Mouse (Mus musculus) liver, adult 10 weeks (tissue): ENCODE data around the gene Lpo. TPM values are rescaled to one million over a fixed set of nuclear protein-coding genes. Genes with fewer than 3 reads are reported as not detected.

Experiments
- polyA plus RNA-seq: library from polyadenylated mRNA; stranded (reverse); fragments of 350-450 nt; fragmentation: Illumina TruSeq; extraction: RNeasy Lipid Tissue Mini Kit (QIAGEN cat#74804); gene quantifications from one replicate; pipeline ENCODE4 v1.2.3, GENCODE M21; 2014; ENCODE audit warnings: low read depth, low replicate concordance

Lpo gene
- not detected for polyA plus RNA-seq

DNA sequence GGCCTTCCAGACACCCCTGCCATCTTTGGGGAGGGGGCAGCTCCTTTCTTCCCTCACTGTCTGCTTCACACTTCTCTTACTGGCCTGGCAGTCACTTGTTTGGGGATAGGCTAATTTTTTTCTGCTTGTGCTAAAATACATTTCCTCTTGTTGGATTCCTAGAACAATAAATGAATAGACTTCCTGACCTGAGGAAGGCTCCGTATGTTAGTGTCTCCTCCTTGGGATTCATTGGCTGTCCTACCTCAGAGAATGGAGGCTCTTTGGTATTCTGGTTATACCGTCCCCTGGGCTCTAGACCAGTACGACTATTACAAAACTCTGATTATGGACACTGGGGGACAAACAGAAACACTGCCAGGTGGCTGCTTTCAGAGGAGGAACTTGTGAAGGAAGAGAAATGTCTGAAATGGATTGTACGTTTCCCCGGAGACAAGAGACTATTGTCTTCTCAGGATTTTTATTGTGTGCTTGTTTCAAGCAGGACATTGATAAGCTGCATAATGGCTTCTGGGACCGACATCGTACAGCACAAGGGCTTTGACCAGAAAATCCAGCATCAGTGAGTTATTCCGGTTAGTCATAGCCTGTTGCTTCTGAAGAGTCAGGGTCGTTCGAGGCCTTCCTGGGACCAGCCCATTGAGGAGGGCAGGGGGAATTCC, at the start of gene Lpo:
Gene Lpo (minus strand): TSS at position 51 of the 662 bp plus-strand sequence.

DNA sequence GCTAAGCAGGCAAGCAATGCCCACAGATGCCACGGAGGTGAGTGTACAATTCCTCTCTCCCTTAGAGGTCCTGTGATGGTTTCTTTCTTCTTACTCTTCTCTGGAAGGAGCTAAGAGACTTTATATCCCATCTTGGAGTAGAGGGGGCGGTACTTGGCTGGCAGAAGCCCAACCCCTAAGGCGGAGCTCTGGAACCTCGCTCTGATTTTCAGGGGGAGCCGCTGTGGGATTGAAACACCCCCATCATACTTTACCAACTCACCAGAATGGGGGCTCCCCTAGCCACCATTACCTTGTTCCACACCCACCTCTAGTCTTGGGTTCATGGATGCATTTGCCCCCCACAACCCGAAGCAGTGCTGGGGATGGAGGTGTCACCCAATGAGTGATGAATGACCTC, 47.3 kb upstream of the Lpo start, which contains the start of gene Epx:
Gene Epx (minus strand): TSS at position 101 of the 400 bp plus-strand sequence.

DNA sequence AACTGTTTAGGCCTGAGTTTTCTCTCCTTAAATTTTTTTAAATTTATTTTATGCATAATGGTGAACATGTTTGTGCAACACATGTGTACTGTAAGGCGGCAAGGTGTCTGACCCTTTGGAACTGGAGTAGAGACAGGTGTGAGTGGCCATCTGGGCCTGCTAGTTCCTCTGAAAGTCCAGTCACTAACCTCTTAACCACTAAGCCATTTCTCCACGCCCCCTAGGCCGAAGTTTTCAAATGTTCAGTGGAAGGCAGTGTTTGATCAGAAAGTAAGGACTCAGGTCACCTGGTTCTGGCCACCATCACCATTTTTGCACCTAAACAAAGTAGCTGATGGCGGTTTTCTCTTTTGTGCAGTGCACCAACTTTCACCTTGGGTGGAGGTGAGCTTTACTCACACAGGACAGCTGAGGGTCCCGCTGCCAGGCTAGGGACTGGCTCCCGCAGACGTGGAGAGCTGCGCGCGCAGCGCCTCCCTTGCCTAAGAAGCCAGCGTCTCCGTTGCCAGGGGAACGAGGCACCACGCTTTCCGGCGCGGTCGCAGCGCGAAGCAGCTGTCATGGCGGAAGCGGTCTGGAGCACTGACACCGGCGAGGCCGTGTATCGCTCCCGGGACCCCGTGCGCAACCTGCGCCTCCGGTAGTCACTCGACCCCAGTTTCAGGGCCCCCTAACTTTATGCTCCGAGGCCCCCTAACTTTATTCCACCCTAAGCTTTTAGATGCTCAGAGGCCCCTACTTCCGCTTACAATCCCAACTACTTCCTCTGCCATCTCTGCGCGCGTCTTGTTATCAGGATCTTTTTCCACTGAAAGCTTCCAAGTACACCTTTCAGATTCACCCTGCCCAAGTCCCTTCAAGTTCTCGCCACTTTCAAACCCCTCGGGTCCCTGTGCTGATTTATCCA, 24.9 kb upstream of the Lpo start, which contains the start of gene Mks1:
Gene Mks1 (plus strand): TSS at position 526 of the 907 bp plus-strand sequence.

DNA sequence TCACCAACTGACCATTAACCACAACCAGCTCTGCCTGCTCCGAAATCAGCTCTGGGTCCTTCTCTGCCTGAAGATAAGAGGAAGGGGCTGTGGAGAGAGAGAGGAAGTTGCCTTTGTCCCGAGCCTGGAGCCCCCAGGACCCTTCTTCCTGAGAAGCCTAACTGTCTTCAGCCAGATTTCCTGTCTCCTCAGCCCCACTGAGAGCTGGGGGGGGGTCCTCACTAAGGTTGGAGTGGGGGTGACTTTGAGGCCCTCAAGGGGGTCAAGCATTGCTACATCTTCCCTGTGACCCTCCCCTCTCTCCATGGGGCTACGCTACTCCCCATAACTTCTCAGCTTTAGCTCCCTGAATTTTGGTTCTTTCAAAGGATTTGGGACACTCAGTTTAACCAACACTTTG, 34.6 kb downstream of the Lpo start, which contains the start of gene Mpo:
Gene Mpo (plus strand): TSS at position 122 of the 400 bp plus-strand sequence.

GRCm38 (mm10) chr11:87760301-87761081, 67.6 kb downstream of the Lpo start, which contains the start of gene Tspoap1:
Gene Tspoap1, plus strand, starts transcription at chr11:87760541.

Other genes with a start within 250 kb of the Lpo start
- gene Mtmr4, start 236.1 kb downstream of the Lpo start, polyA plus RNA-seq = 26.0 TPM
- not detected for gene Hsf5, start 211.1 kb downstream of the Lpo start, polyA plus RNA-seq
- 8.6 TPM for gene Rnf43, start 165.6 kb downstream of the Lpo start, polyA plus RNA-seq
- 18.1 TPM for gene Supt4a, start 90.7 kb downstream of the Lpo start, polyA plus RNA-seq
- gene Tspoap1, start 67.7 kb downstream of the Lpo start, polyA plus RNA-seq = not detected
- not detected for gene Mpo, start 34.7 kb downstream of the Lpo start, polyA plus RNA-seq
- gene Mks1, start 24.9 kb upstream of the Lpo start, polyA plus RNA-seq = 0.19 TPM
- not detected for gene Epx, start 47.2 kb upstream of the Lpo start, polyA plus RNA-seq
- gene Olfr462, start 64.0 kb upstream of the Lpo start, polyA plus RNA-seq = not detected
- not detected for gene Olfr463, start 69.1 kb upstream of the Lpo start, polyA plus RNA-seq
- gene Olfr464, start 92.7 kb upstream of the Lpo start, polyA plus RNA-seq = not detected
- 120 TPM for gene Dynll2, start 159.2 kb upstream of the Lpo start, polyA plus RNA-seq
- 208 TPM for gene Srsf1, start 219.1 kb upstream of the Lpo start, polyA plus RNA-seq
- gene Vezf1, start 240.0 kb upstream of the Lpo start, polyA plus RNA-seq = 15.5 TPM